Mouse (Mus musculus) lung, embryonic 16.5 days (tissue): Measurements from ENCODE around the gene Slc25a48. TPM values are rescaled to one million over a fixed set of nuclear protein-coding genes. Genes with fewer than 3 reads are reported as not detected.

Source experiments
- ATAC-seq: fragments of 200-750 bp; cut with Nextera tagmentation; 2 replicates; pipeline ENCODE4 v1.8.0; 2017; ENCODE audit warnings: low read depth, mild to moderate bottlenecking, moderate library complexity
- H3K27ac ChIP-seq: fragments of 300-500 bp; sonication (generic); 2 replicates; pipeline ENCODE4 v1.5.1; 2014; ENCODE audit warnings: mild to moderate bottlenecking, control low read depth, low read length
- H3K27me3 ChIP-seq: fragments of 300-500 bp; sonication (generic); 2 replicates; pipeline ENCODE4 v1.6.1; 2014; ENCODE audit warnings: low read depth, low read length, mixed read lengths; ENCODE audit not compliant: control insufficient read depth, insufficient read depth
- H3K36me3 ChIP-seq: fragments of 300-500 bp; sonication (generic); 2 replicates; pipeline ENCODE4 v1.6.1; 2014; ENCODE audit warnings: low read length; ENCODE audit not compliant: control insufficient read depth, insufficient read depth
- H3K4me1 ChIP-seq: fragments of 300-500 bp; sonication (generic); replicated peaks from 2 replicates; pipeline ENCODE4 v1.6.1; 2014; ENCODE audit warnings: low read length, mixed read lengths; ENCODE audit not compliant: control insufficient read depth, insufficient read depth
- H3K4me2 ChIP-seq: fragments of 300-500 bp; sonication (generic); 2 replicates; pipeline ENCODE4 v1.6.1; 2014; ENCODE audit warnings: low read depth, low read length, control low read depth
- H3K4me3 ChIP-seq: fragments of 300-500 bp; sonication (generic); 2 replicates; pipeline ENCODE4 v1.5.1; 2014; ENCODE audit warnings: mild to moderate bottlenecking, low read length, control low read depth
- H3K9ac ChIP-seq: fragments of 300-500 bp; sonication (generic); 2 replicates; pipeline ENCODE4 v1.6.1; 2014; ENCODE audit warnings: low read length, control low read depth
- H3K9me3 ChIP-seq: fragments of 300-500 bp; sonication (generic); 2 replicates; pipeline ENCODE4 v1.6.1; 2016; ENCODE audit warnings: low read length; ENCODE audit not compliant: control insufficient read depth
- WGBS: fragments of 180-500 bp; shearing (Covaris S2); extraction: QIAGEN DNeasy Blood & Tissue Kit; methylation state at CpG from one replicate; pipeline ENCODE4 v1.1.7; 2014; 5-methylcytosine and 5-hydroxymethylcytosine counted together
- polyA plus RNA-seq: library from polyadenylated mRNA; unstranded; fragments of >200 nt; fragmentation: Nextera tagmentation; extraction: Ambion mirVana; gene quantifications from 2 replicates; pipeline ENCODE4 v1.2.1, GENCODE M21; 2015

The Slc25a48 gene
- polyA plus RNA-seq, 1 experiment from 2014 or later = 0.11 TPM

- H3K9me3 ChIP-seq = no peaks in the 10 kb centered on the region
- peak overlapping the region; percentile 33; the same call in 1 of the 2 replicates for H3K4me2 ChIP-seq
- H3K9ac ChIP-seq = no peak overlapping the region
- WGBS = 15% methylated on average over 16 of the region's 16 CpGs
- no peak overlapping the region for H3K27ac ChIP-seq
- peak; percentile 43; the same call in 1 of the 2 replicates for ATAC-seq
- H3K4me1 ChIP-seq = peaks cover 4% of the 10 kb centered on the region; the same call in 1 of the 2 replicates
- no peak overlapping the region for H3K4me3 ChIP-seq
- no peaks in the 10 kb centered on the region for H3K36me3 ChIP-seq
- H3K27me3 ChIP-seq = no peaks in the 10 kb centered on the region
Observed at GRCm38 (mm10) chr13:56422072-56422723, 16.0 kb upstream of the Slc25a48 start.

GRCm38 (mm10) chr13:56425931-56426330 is 12.2 kb upstream of the Slc25a48 start:
- no peaks in the 10 kb centered on the region for H3K27me3 ChIP-seq
- H3K4me2 ChIP-seq = no peak overlapping the region
- WGBS = 59% methylated on average over 7 of the region's 7 CpGs
- H3K36me3 ChIP-seq = no peaks in the 10 kb centered on the region
- H3K4me3 ChIP-seq = no peak overlapping the region
- no peaks in the 10 kb centered on the region; the same call in 1 of the 2 replicates for H3K4me1 ChIP-seq
- no peaks in the 10 kb centered on the region for H3K9me3 ChIP-seq
- ATAC-seq = peak; percentile 37; the same call in 1 of the 2 replicates
- H3K9ac ChIP-seq = no peak overlapping the region
- no peak overlapping the region for H3K27ac ChIP-seq

GRCm38 (mm10) chr13:56426365-56426764 is 11.8 kb upstream of the Slc25a48 start, which contains the start of gene Gm3045:
Gm3045 (plus strand) TSS chr13:56426594.
- no peak within 1 kb of the TSS for H3K4me3 ChIP-seq
- no peak within 1 kb of the TSS for H3K9ac ChIP-seq
- H3K9me3 ChIP-seq = no peaks in the 10 kb centered on the region
- 67% methylated on average over 4 of the region's 4 CpGs for WGBS
- H3K36me3 ChIP-seq = no peaks in the 10 kb centered on the region
- H3K27ac ChIP-seq = no peak within 1 kb of the TSS
- ATAC-seq = no peak
- no peak within 1 kb of the TSS for H3K4me2 ChIP-seq
- no peaks in the 10 kb centered on the region for H3K27me3 ChIP-seq
- H3K4me1 ChIP-seq = no peaks in the 10 kb centered on the region; the same call in 1 of the 2 replicates

- Histone ChIP-seq H3K4me1 (no peaks in the 10 kb centered on the region), H3K9me3 (no peaks in the 10 kb centered on the region), H3K9ac (no peak overlapping the region), H3K4me3 (no peak overlapping the region), H3K27ac (no peak overlapping the region), H3K4me2 (no peak overlapping the region), H3K27me3 (no peaks in the 10 kb centered on the region), H3K36me3 (no peaks in the 10 kb centered on the region)
- WGBS = 25% methylated on average over 16 of the region's 16 CpGs
- peak; percentile 60 for ATAC-seq
Observed at GRCm38 (mm10) chr13:56428724-56429500, 9.2 kb upstream of the Slc25a48 start.

- no peak overlapping the region for H3K9ac ChIP-seq
- H3K36me3 ChIP-seq = no peaks in the 10 kb centered on the region
- no peak overlapping the region for H3K4me3 ChIP-seq
- H3K27ac ChIP-seq = no peak overlapping the region
- no peak for ATAC-seq
- peaks cover 2% of the 10 kb centered on the region; the same call in 1 of the 2 replicates for H3K4me1 ChIP-seq
- H3K4me2 ChIP-seq = no peak overlapping the region
- WGBS = 81% methylated on average over 11 of the region's 12 CpGs
- H3K9me3 ChIP-seq = no peaks in the 10 kb centered on the region
- H3K27me3 ChIP-seq = peaks cover 7% of the 10 kb centered on the region
Observed at GRCm38 (mm10) chr13:56432496-56432895, 5.7 kb upstream of the Slc25a48 start.

- Histone ChIP-seq H3K4me1 (peaks cover 9% of the 10 kb centered on the region), H3K4me3 (no peak overlapping the region), H3K27ac (no peak overlapping the region), H3K36me3 (no peaks in the 10 kb centered on the region), H3K27me3 (peaks cover 16% of the 10 kb centered on the region), H3K9me3 (no peaks in the 10 kb centered on the region), H3K9ac (no peak overlapping the region), H3K4me2 (no peak overlapping the region)
- no peak for ATAC-seq
- 18% methylated on average over 10 of the region's 10 CpGs for WGBS
Observed at GRCm38 (mm10) chr13:56433466-56433865, 4.7 kb upstream of the Slc25a48 start.

GRCm38 (mm10) chr13:56434311-56434751 is 3.8 kb upstream of the Slc25a48 start:
- ATAC-seq = no peak
- Histone ChIP-seq H3K4me1 (peaks cover 15% of the 10 kb centered on the region), H3K27ac (no peak overlapping the region), H3K4me2 (no peak overlapping the region), H3K9me3 (no peaks in the 10 kb centered on the region), H3K27me3 (peaks cover 25% of the 10 kb centered on the region), H3K9ac (no peak overlapping the region), H3K4me3 (no peak overlapping the region), H3K36me3 (no peaks in the 10 kb centered on the region)
- WGBS = 62% methylated on average over 9 of the region's 9 CpGs

GRCm38 (mm10) chr13:56435615-56436287 is 2.4 kb upstream of the Slc25a48 start:
- Histone ChIP-seq H3K27ac (no peak overlapping the region), H3K4me1 (peaks cover 15% of the 10 kb centered on the region), H3K4me2 (no peak overlapping the region), H3K4me3 (no peak overlapping the region), H3K9me3 (no peaks in the 10 kb centered on the region), H3K27me3 (peaks cover 33% of the 10 kb centered on the region), H3K36me3 (no peaks in the 10 kb centered on the region), H3K9ac (no peak overlapping the region)
- 51% methylated on average over 10 of the region's 10 CpGs for WGBS
- ATAC-seq = peak; percentile 29; the same call in 1 of the 2 replicates

- H3K4me3 ChIP-seq = no peak overlapping the region
- H3K4me2 ChIP-seq = no peak overlapping the region
- WGBS = 52% methylated on average over 7 of the region's 7 CpGs
- peaks cover 20% of the 10 kb centered on the region for H3K27me3 ChIP-seq
- H3K9ac ChIP-seq = no peak overlapping the region
- ATAC-seq = no peak
- no peak overlapping the region for H3K27ac ChIP-seq
- no peaks in the 10 kb centered on the region for H3K9me3 ChIP-seq
- peaks cover 6% of the 10 kb centered on the region for H3K4me1 ChIP-seq
- H3K36me3 ChIP-seq = no peaks in the 10 kb centered on the region
Observed at GRCm38 (mm10) chr13:56443411-56443810, 5.3 kb downstream of the Slc25a48 start.
